Mouse (Mus musculus) testis, postnatal 14 days (tissue): ENCODE results near the gene Tspan31.

Experiments
- DNase-seq: peaks from one replicate; pipeline ENCODE4 v3.0.0; 2021; ENCODE audit warnings: low spot score

Tspan31 gene

GRCm38 (mm10) chr10:127070190-127071121, at the start of gene Tspan31:
Gene Tspan31, minus strand, starts transcription at chr10:127070264.
- peak; percentile 87 for DNase-seq

GRCm38 (mm10) chr10:127119229-127119628, 49.2 kb upstream of the Tspan31 start:
- DNase-seq, result no peak

GRCm38 (mm10) chr10:127118470-127118869, 48.4 kb upstream of the Tspan31 start:
- DNase-seq, result no peak

GRCm38 (mm10) chr10:127115068-127115467, 45.0 kb upstream of the Tspan31 start:
- DNase-seq, result no peak

- DNase-seq, result no peak
These were observed 44.3 kb upstream of the Tspan31 start for GRCm38 (mm10) chr10:127114408-127114807.

GRCm38 (mm10) chr10:127111001-127111887, 41.2 kb upstream of the Tspan31 start:
- DNase-seq, result no peak

- DNase-seq, result no peak
These were observed 38.2 kb upstream of the Tspan31 start for GRCm38 (mm10) chr10:127108262-127108583.

GRCm38 (mm10) chr10:127107563-127108261, 37.6 kb upstream of the Tspan31 start:
- DNase-seq, result no peak

GRCm38 (mm10) chr10:127103631-127104030, 33.6 kb upstream of the Tspan31 start:
- no peak for DNase-seq

- DNase-seq, result no peak
These were observed 31.1 kb upstream of the Tspan31 start for GRCm38 (mm10) chr10:127101151-127101550.

GRCm38 (mm10) chr10:127100414-127100813, 30.4 kb upstream of the Tspan31 start:
- no peak for DNase-seq

GRCm38 (mm10) chr10:127099868-127100267, 29.8 kb upstream of the Tspan31 start:
- no peak for DNase-seq

GRCm38 (mm10) chr10:127099191-127099590, 29.1 kb upstream of the Tspan31 start:
- no peak for DNase-seq

GRCm38 (mm10) chr10:127098514-127098913, 28.4 kb upstream of the Tspan31 start:
- DNase-seq, result no peak

- no peak for DNase-seq
These were observed 24.3 kb upstream of the Tspan31 start for GRCm38 (mm10) chr10:127094382-127094802.

GRCm38 (mm10) chr10:127092742-127093141, 22.7 kb upstream of the Tspan31 start:
- no peak for DNase-seq

- no peak for DNase-seq
These were observed 21.7 kb upstream of the Tspan31 start for GRCm38 (mm10) chr10:127091507-127092396.

GRCm38 (mm10) chr10:127090560-127091411, 20.7 kb upstream of the Tspan31 start:
- DNase-seq, result no peak

- DNase-seq, result peak; percentile 3
These were observed 15.6 kb upstream of the Tspan31 start for GRCm38 (mm10) chr10:127085633-127086032.

- no peak for DNase-seq
These were observed 15.0 kb upstream of the Tspan31 start for GRCm38 (mm10) chr10:127085052-127085451.
